Mouse (Mus musculus): ENCODE measurements around the gene Pdzrn4. TPM values are rescaled to one million over a fixed set of nuclear protein-coding genes. Genes with fewer than 3 reads are reported as not detected.
"Not testable (repeated sequence)": the region's sequence is repeated elsewhere in the genome, so short reads cannot be mapped to it uniquely, and the experiment has no call there.

The Pdzrn4 gene
- 27.4 and 35.3 TPM in 2 replicates for polyA plus RNA-seq (2016; fragmentation: Nextera tagmentation; extraction: Ambion mirVana)

DNA sequence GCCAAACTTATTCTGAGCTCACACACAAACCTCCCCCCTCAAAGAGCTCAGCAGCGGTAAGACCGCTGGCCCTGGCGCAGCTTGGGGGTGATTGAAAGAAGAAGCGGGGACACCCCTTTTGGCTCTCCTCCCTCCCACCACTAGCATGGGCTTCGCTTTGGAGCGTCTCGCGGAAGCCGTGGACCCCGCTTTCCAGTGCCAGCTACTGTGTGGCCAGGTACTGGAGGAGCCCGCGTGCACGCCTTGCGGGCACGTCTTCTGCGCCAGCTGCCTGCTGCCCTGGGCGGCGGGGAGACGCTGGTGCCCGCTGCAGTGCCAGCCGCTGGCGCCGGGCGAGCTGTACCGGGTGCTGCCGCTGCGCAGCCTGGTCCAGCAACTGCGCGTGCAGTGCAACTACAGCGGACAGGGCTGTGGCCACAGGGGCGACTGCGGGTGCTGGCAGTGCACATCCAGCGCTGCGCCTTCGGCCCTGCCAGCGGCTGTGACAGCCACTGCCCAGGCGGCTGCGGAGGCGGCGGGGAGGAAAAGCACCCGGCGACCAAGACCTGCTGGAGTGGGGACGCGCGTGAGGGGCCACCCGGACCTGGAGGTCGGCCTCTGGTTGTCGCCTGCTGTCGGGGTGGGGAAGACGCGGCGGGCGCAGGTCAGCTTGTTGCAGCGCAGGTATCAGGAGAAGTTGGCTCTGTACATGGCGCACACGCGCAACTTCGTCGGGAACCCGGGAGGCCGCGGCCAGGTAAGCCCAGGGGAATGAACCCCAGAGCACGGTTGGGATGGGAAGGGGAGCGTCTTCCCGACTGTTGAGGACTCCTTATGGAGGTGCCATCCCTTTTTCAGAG, at the start of gene Pdzrn4:
Gene Pdzrn4 (plus strand): TSS at position 112 of the 839 bp plus-strand sequence.
- Histone ChIP-seq H3K4me3 (peak within 1 kb of the TSS; percentile 64), H3K27me3 (peaks cover 30% of the 10 kb centered on the region), H3K4me1 (peaks cover 14% of the 10 kb centered on the region), H3K9ac (peak within 1 kb of the TSS; percentile 62), H3K36me3 (no peaks in the 10 kb centered on the region), H3K27ac (no peak within 1 kb of the TSS), H3K9me3 (replicated peaks) (no peaks in the 10 kb centered on the region), H3K4me2 (replicated peaks) (peak within 1 kb of the TSS; percentile 92)
- under 1% methylated on average over 64 of the region's 65 CpGs for WGBS
- peak; percentile 64; the same call in 1 of the 2 replicates for ATAC-seq (ENCODE audit: low FRiP score)

DNA sequence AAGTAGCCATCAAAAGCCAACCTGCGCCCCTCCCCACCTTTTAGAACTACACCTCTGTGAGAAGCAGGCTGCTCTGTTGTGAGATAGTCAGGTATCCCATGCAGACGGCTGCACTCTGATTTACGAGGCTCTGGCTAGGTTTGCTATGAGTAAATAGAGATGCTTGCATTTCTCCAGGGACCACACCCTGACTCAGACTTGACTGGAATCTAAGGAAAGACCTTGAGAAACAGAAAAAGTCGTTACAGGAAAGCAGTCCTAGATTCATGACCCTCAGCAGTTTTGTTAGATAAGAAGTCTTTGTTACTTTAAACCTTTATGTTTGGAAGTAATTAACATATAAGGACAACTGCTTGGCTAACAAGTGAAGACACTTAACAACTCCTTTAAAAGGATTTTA, 49.3 kb upstream of the Pdzrn4 start:
- 52% methylated on average over 4 of the region's 4 CpGs for WGBS
- H3K4me2 ChIP-seq (replicated peaks) = no peak overlapping the region
- no peak for ATAC-seq (ENCODE audit: low FRiP score)

DNA sequence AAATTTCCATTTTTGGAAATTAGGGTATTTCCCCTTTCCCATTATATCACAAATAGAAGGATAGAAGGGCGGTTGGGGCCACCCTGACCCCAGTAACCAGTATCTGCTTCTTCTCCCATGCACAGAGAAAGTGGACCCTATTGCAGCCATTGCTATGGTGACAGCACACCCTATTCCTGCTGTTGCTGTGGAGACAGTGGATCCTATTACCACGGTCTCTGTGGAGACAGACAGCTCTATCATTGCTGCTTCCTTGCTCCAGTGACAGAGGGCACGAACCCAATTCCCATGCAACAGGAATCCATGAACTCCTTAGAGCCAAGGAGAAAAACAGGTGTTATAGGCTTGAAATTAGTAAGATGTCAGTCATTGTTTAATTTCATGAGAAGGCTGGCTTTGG, 48.8 kb upstream of the Pdzrn4 start:
- Histone ChIP-seq H3K27ac (no peak overlapping the region), H3K9ac (no peak overlapping the region), H3K36me3 (no peaks in the 10 kb centered on the region), H3K4me1 (peaks cover 7% of the 10 kb centered on the region), H3K27me3 (no peaks in the 10 kb centered on the region), H3K4me3 (no peak overlapping the region), H3K9me3 (replicated peaks) (no peaks in the 10 kb centered on the region), H3K4me2 (replicated peaks) (no peak overlapping the region)
- 10% methylated on average over 3 of the region's 3 CpGs for WGBS
- ATAC-seq (ENCODE audit: low FRiP score) = peak; percentile 77; the same call in 1 of the 2 replicates

More for the DNA sequence above, 49.3 kb upstream of the Pdzrn4 start:
- H3K9ac ChIP-seq = no peak overlapping the region
- H3K4me1 ChIP-seq = peaks cover 7% of the 10 kb centered on the region
- no peaks in the 10 kb centered on the region for H3K9me3 ChIP-seq (replicated peaks)
- H3K27ac ChIP-seq = no peak overlapping the region
- no peaks in the 10 kb centered on the region for H3K27me3 ChIP-seq
- no peak overlapping the region for H3K4me3 ChIP-seq
- H3K36me3 ChIP-seq = no peaks in the 10 kb centered on the region

DNA sequence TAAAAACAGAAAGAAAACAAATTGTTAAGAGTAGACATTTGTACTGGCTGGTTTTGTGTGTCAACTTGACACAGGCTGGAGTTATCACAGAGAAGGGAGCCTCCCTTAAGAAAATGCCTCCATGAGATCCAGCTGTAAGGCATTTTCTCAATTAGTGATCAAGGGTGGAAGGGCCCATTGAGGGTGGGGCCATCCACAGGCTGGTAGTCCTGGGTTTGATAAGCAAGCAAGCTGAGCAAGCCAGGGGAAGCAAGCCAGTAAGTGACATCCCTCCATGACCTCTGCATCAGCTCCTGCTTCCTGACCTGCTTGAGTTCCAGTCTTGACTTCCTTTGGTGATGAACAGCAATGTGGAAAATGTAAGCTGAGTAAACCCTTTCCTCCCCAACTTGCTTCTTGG, 48.2 kb upstream of the Pdzrn4 start:
- not testable (repeated sequence) for H3K27me3 ChIP-seq; H3K4me1 ChIP-seq; H3K9ac ChIP-seq; H3K27ac ChIP-seq; ATAC-seq (ENCODE audit: low FRiP score); H3K4me2 ChIP-seq (replicated peaks); H3K4me3 ChIP-seq; H3K9me3 ChIP-seq (replicated peaks); H3K36me3 ChIP-seq

DNA sequence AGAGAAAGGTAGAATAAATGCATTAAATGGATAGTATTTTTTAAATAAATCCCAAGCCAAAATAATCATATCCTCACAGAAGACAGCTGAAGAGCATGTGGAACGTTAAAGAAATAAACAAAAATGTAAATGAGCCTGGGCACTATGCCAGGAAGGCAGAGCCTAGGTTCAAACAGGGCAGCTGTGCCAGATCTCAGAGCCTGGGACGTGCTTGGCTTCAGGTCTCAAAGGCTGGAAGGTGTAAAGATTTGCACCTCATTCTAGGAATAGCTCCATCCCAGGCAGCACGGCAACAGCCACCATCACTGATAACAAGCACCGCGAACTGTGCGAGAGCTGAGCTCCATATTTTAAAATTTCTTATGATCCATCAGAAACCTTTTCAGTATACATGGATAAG, 32.5 kb upstream of the Pdzrn4 start:
- Histone ChIP-seq H3K27ac (no peak overlapping the region), H3K4me3 (no peak overlapping the region), H3K9ac (no peak overlapping the region), H3K9me3 (replicated peaks) (no peaks in the 10 kb centered on the region), H3K27me3 (no peaks in the 10 kb centered on the region), H3K36me3 (no peaks in the 10 kb centered on the region), H3K4me2 (replicated peaks) (no peak overlapping the region), H3K4me1 (no peaks in the 10 kb centered on the region)
- WGBS = 77% methylated on average over 6 of the region's 6 CpGs
- no peak for ATAC-seq (ENCODE audit: low FRiP score)

DNA sequence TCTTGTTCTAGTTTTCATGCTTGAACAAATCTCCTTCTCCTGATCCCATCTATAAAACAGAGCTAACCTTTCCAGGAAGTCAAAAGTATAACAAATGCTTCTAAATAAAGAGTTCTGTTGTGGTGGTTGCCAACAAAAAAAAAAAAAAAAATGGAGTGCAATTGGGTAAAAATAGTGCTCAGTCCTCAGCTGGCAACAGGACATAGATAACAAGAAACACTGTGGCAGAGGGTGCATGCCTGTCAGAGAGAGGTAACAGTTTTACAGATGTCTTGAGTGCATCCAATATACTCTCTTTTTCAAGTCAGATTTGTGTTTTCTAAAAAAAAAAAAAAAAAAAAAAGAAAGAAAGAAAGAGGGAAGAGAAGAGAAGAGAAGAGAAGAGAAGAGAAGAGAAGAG, 32.1 kb upstream of the Pdzrn4 start:
- Histone ChIP-seq H3K4me1 (no peaks in the 10 kb centered on the region), H3K4me3 (no peak overlapping the region), H3K9me3 (replicated peaks) (no peaks in the 10 kb centered on the region), H3K4me2 (replicated peaks) (no peak overlapping the region), H3K27me3 (no peaks in the 10 kb centered on the region), H3K36me3 (no peaks in the 10 kb centered on the region), H3K27ac (no peak overlapping the region), H3K9ac (no peak overlapping the region)
- ATAC-seq (ENCODE audit: low FRiP score) = no peak

DNA sequence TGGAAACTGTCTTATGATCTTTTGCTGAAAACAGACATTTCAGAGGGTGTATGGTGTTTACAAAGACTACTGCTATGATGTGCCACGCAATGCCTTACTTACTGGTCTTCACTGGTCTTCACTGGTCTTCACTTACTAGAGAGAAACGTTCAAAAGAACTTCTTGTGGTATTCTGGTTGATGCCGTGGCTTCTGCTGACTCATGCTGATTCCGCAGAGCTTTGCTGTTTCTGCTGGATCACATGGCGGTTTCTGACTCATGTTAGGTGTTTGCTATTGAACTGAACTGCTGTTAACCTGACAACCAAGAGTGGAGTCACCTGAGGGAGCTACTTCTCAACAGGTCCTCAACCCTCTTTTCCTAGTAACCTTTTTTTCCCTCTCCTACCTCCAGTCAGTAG, 1.9 kb upstream of the Pdzrn4 start:
- H3K27ac ChIP-seq = no peak overlapping the region
- no peak for ATAC-seq (ENCODE audit: low FRiP score)
- peaks cover 14% of the 10 kb centered on the region for H3K4me1 ChIP-seq
- no peaks in the 10 kb centered on the region for H3K36me3 ChIP-seq
- H3K9ac ChIP-seq = no peak overlapping the region
- H3K4me3 ChIP-seq = no peak overlapping the region
- WGBS = 87% methylated on average over 5 of the region's 5 CpGs
- H3K4me2 ChIP-seq (replicated peaks) = no peak overlapping the region
- peaks cover 30% of the 10 kb centered on the region for H3K27me3 ChIP-seq
- H3K9me3 ChIP-seq (replicated peaks) = no peaks in the 10 kb centered on the region

DNA sequence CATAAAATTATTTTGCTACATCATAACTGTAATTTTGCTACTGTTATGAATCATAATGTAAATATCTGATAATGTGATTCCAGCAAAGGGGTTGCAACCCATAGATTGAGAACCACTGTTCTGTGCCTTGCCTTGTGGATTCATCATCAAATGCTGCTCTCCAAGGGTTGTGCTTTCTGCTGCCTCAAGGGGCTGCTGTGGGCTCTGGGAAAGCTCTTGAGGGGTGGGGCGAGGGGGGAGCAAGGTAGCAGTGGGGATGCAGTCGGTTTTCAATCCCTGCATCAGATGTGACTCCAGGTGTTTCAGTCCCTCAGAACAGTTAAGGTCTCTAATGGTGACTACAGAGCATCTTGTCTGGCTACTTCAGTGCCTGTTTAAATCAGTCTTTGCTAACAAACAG, 2.1 kb downstream of the Pdzrn4 start:
- WGBS = 42% methylated on average over 2 of the region's 2 CpGs
- H3K27ac ChIP-seq = no peak overlapping the region
- no peak overlapping the region for H3K4me3 ChIP-seq
- H3K9me3 ChIP-seq (replicated peaks) = no peaks in the 10 kb centered on the region
- peaks cover 30% of the 10 kb centered on the region for H3K27me3 ChIP-seq
- no peak overlapping the region for H3K4me2 ChIP-seq (replicated peaks)
- H3K9ac ChIP-seq = no peak overlapping the region
- H3K36me3 ChIP-seq = no peaks in the 10 kb centered on the region
- H3K4me1 ChIP-seq = peaks cover 14% of the 10 kb centered on the region
- no peak for ATAC-seq (ENCODE audit: low FRiP score)

DNA sequence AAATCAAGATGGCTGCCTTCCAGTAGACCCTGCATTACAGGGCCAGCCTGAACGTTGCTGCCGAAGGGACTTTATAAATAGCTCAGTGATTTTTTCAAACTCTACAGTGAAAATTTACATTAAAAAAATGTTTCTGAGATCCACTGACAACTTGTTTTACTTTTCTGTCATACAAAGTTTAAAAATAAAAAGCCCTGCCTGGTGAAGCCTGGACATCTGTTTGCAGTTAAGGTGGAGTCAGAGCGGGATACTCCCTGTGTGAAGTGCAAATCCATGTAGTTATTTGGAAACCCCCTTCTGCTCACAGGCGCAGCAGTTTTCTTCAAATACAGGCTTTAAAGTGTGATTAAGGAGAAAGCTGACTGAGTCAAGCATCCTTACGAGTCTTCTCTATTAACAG, 2.6 kb downstream of the Pdzrn4 start:
- no peak for ATAC-seq (ENCODE audit: low FRiP score)
- no peak overlapping the region for H3K4me2 ChIP-seq (replicated peaks)
- 67% methylated on average over 5 of the region's 5 CpGs for WGBS

DNA sequence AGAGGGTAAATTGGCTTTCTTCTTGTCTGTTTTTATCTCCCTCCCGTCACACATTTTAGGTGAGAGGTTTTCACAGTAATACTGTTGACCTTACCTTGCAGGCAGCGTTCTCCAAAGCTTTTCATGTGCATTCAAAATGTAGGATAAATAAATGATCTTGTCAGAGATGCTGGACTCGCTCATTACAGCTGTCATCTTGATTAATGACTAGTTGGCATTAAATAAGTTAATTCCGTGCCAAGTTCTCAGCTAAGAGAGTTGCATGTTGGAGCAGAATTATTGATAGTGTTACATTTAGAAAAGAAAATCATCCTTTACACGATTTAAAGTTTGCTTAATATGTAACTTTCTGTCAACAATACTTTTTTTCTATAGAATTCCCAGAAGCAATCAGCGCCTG, 4.9 kb downstream of the Pdzrn4 start:
- Histone ChIP-seq H3K4me3 (no peak overlapping the region), H3K27ac (no peak overlapping the region), H3K9ac (no peak overlapping the region), H3K36me3 (no peaks in the 10 kb centered on the region), H3K27me3 (peaks cover 18% of the 10 kb centered on the region), H3K4me2 (replicated peaks) (no peak overlapping the region), H3K4me1 (peaks cover 13% of the 10 kb centered on the region), H3K9me3 (replicated peaks) (no peaks in the 10 kb centered on the region)
- WGBS = 50% methylated on average over 6 of the region's 6 CpGs
- no peak for ATAC-seq (ENCODE audit: low FRiP score)

More for the DNA sequence above, 2.6 kb downstream of the Pdzrn4 start:
- Histone ChIP-seq H3K36me3 (no peaks in the 10 kb centered on the region), H3K9ac (no peak overlapping the region), H3K27ac (no peak overlapping the region), H3K4me1 (peaks cover 14% of the 10 kb centered on the region), H3K4me3 (no peak overlapping the region), H3K27me3 (peaks cover 30% of the 10 kb centered on the region), H3K9me3 (replicated peaks) (no peaks in the 10 kb centered on the region)

DNA sequence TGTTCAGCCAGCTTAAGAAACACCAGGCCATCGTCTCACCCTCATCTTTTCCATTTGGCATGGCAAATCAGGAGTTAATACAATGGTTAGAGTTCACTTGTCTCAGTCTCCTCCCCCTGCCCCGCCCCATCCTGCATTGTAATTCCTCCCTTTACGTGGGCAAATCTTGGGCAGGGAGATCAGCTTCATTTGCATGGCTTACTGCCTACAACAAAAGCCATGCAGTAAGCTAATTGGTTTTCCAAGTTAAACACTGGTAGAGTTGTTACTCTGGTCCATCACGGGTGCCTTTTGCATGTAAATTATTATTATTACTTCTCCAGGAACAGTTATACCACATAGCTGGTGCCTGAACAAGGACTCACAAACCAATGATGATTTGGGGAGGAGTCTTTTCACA, 18.6 kb downstream of the Pdzrn4 start:
- H3K4me3 ChIP-seq = no peak overlapping the region
- H3K9me3 ChIP-seq (replicated peaks) = no peaks in the 10 kb centered on the region
- H3K9ac ChIP-seq = no peak overlapping the region
- H3K4me1 ChIP-seq = peaks cover 7% of the 10 kb centered on the region
- no peaks in the 10 kb centered on the region for H3K27me3 ChIP-seq
- no peaks in the 10 kb centered on the region for H3K36me3 ChIP-seq
- no peak overlapping the region for H3K4me2 ChIP-seq (replicated peaks)
- 18% methylated on average over 4 of the region's 4 CpGs for WGBS
- no peak overlapping the region for H3K27ac ChIP-seq
- ATAC-seq (ENCODE audit: low FRiP score) = no peak

DNA sequence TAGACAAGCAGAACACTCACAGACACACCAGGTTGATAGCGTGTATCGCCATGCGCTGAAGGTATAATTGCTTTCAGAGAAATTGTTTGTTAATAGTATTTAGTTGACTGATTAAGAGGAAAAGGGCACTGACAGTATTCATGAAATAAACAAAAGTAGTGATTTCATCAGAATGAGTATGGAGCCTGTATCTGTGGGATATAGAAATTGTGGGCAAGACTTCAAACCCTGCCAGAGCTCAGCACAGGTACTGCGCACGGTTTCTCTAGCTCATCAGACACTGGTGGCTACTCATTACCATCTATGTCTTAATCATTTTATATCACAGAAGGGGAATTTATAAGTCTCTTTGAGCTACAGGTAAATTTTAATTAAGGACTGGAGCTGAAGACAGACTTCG, 19.5 kb downstream of the Pdzrn4 start:
- H3K9me3 ChIP-seq (replicated peaks) = no peaks in the 10 kb centered on the region
- H3K27ac ChIP-seq = no peak overlapping the region
- WGBS = 84% methylated on average over 6 of the region's 6 CpGs
- no peaks in the 10 kb centered on the region for H3K36me3 ChIP-seq
- no peaks in the 10 kb centered on the region for H3K27me3 ChIP-seq
- peaks cover 7% of the 10 kb centered on the region for H3K4me1 ChIP-seq
- H3K4me3 ChIP-seq = no peak overlapping the region
- no peak for ATAC-seq (ENCODE audit: low FRiP score)
- no peak overlapping the region for H3K9ac ChIP-seq
- H3K4me2 ChIP-seq (replicated peaks) = no peak overlapping the region

DNA sequence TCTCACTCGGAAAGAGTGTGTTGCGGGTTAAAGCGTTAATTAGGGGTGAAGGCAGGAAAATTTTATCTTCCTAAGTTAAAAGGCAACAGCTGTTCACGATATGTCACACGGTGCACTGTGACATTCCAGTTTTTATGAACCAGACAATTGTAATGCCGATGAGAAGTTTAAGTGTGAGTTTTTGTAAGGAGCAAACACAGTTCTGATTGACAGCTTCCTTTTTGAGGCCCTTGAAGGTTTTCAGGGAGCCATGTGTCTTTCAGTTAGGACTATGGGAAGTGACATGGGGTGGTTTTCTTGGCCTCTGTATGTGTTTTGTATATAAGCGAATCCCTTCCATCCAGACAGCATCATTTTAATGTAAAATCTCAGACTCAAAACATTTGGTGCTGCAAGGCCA, 20.0 kb downstream of the Pdzrn4 start:
- WGBS = 35% methylated on average over 7 of the region's 7 CpGs

More for the DNA sequence above, 20.0 kb downstream of the Pdzrn4 start:
- H3K4me1 ChIP-seq = peaks cover 7% of the 10 kb centered on the region
- H3K27me3 ChIP-seq = no peaks in the 10 kb centered on the region
- ATAC-seq (ENCODE audit: low FRiP score) = no peak
- no peak overlapping the region for H3K4me3 ChIP-seq
- no peak overlapping the region for H3K27ac ChIP-seq
- no peak overlapping the region for H3K4me2 ChIP-seq (replicated peaks)
- H3K36me3 ChIP-seq = no peaks in the 10 kb centered on the region
- H3K9ac ChIP-seq = no peak overlapping the region
- no peaks in the 10 kb centered on the region for H3K9me3 ChIP-seq (replicated peaks)

Data from hindbrain, embryonic 12.5 days (tissue).